Mouse (Mus musculus) cortical plate, adult 2 months (tissue): ENCODE results near the gene Rps29. TPM values are rescaled to one million over a fixed set of nuclear protein-coding genes. Genes with fewer than 3 reads are reported as not detected.

Experiments used
- H3K27ac ChIP-seq: fragments of 200-500 bp; 2 replicates; pipeline ENCODE4 v1.5.1; 2012; ENCODE audit warnings: low read length, control low read depth, inconsistent platforms; ENCODE audit not compliant: insufficient read depth
- H3K4me1 ChIP-seq: fragments of 200-500 bp; 2 replicates; pipeline ENCODE4 v1.6.1; 2011; ENCODE audit warnings: low read length; ENCODE audit not compliant: control insufficient read depth, insufficient read depth
- H3K4me3 ChIP-seq: fragments of 200-500 bp; 2 replicates; pipeline ENCODE4 v1.5.1; 2011; ENCODE audit warnings: mild to moderate bottlenecking, low read length, control low read depth; ENCODE audit not compliant: insufficient read depth
- CTCF ChIP-seq: fragments of 200-500 bp; IDR thresholded peaks from 2 replicates; pipeline ENCODE4 v1.5.1; 2011; ENCODE audit warnings: mild to moderate bottlenecking, control low read depth, low read length; ENCODE audit not compliant: insufficient read depth; ENCODE audit errors: extremely low read depth
- POLR2A ChIP-seq: fragments of 200-500 bp; IDR thresholded peaks from 2 replicates; pipeline ENCODE4 v1.6.1; 2011; ENCODE audit warnings: mild to moderate bottlenecking, low read length, control low read depth; ENCODE audit not compliant: insufficient read depth; ENCODE audit errors: extremely low read depth
- polyA plus RNA-seq: library from polyadenylated mRNA; depleted of rRNA; stranded (reverse); fragments of >200 nt; gene quantifications from 2 replicates; pipeline ENCODE4 v1.2.3, GENCODE M21; 2012; rRNA removed

Rps29 gene
- polyA plus RNA-seq, 1 experiment, result 1,750 TPM

- Histone ChIP-seq H3K4me3 (no peak overlapping the region), H3K4me1 (no peaks in the 10 kb centered on the region), H3K27ac (no peak overlapping the region)
- TF ChIP-seq CTCF (peak; percentile 58), POLR2A (no peak)
Observed at GRCm38 (mm10) chr12:69131981-69132380, 27.0 kb downstream of the Rps29 start.

GRCm38 (mm10) chr12:69131267-69131666 is 27.7 kb downstream of the Rps29 start:
- H3K4me1 ChIP-seq, result no peaks in the 10 kb centered on the region
- TF ChIP-seq POLR2A (no peak), CTCF (no peak)

GRCm38 (mm10) chr12:69130486-69130885 is 28.5 kb downstream of the Rps29 start:
- no peak overlapping the region for H3K4me3 ChIP-seq
- no peak overlapping the region for H3K27ac ChIP-seq
- TF ChIP-seq CTCF (no peak), POLR2A (no peak)
- H3K4me1 ChIP-seq, result no peaks in the 10 kb centered on the region

More at GRCm38 (mm10) chr12:69131267-69131666, 27.7 kb downstream of the Rps29 start:
- no peak overlapping the region for H3K27ac ChIP-seq
- no peak overlapping the region for H3K4me3 ChIP-seq

- H3K4me1 ChIP-seq, result no peaks in the 10 kb centered on the region
- no peak overlapping the region for H3K27ac ChIP-seq
- no peak overlapping the region for H3K4me3 ChIP-seq
- TF ChIP-seq CTCF, result no peak
Observed at GRCm38 (mm10) chr12:69129634-69130310, 29.2 kb downstream of the Rps29 start.

- no peaks in the 10 kb centered on the region for H3K4me1 ChIP-seq
- no peak overlapping the region for H3K4me3 ChIP-seq
- TF ChIP-seq CTCF (no peak), POLR2A (no peak)
- H3K27ac ChIP-seq, result no peak overlapping the region
Observed at GRCm38 (mm10) chr12:69127626-69128025, 31.4 kb downstream of the Rps29 start.

- H3K27ac ChIP-seq, result no peak overlapping the region
- TF ChIP-seq POLR2A, result no peak
- 0 out of 2 replicates have a peak, but pooled peaks have one; percentile 22 for TF ChIP-seq CTCF
- no peak overlapping the region for H3K4me3 ChIP-seq
- no peaks in the 10 kb centered on the region for H3K4me1 ChIP-seq
Observed at GRCm38 (mm10) chr12:69127170-69127569, 31.8 kb downstream of the Rps29 start.

GRCm38 (mm10) chr12:69125066-69125465 is 33.9 kb downstream of the Rps29 start:
- no peak overlapping the region for H3K27ac ChIP-seq
- H3K4me3 ChIP-seq, result no peak overlapping the region
- H3K4me1 ChIP-seq, result no peaks in the 10 kb centered on the region
- TF ChIP-seq POLR2A (no peak), CTCF (no peak)

- H3K4me3 ChIP-seq, result no peak overlapping the region
- no peak overlapping the region for H3K27ac ChIP-seq
- H3K4me1 ChIP-seq, result no peaks in the 10 kb centered on the region
- TF ChIP-seq CTCF, result no peak
- TF ChIP-seq POLR2A, result no peak
Observed at GRCm38 (mm10) chr12:69122801-69123200, 36.2 kb downstream of the Rps29 start.

GRCm38 (mm10) chr12:69119908-69120307 is 39.1 kb downstream of the Rps29 start:
- Histone ChIP-seq H3K4me1 (no peaks in the 10 kb centered on the region), H3K27ac (no peak overlapping the region), H3K4me3 (no peak overlapping the region)
- no peak for TF ChIP-seq POLR2A
- no peak for TF ChIP-seq CTCF

Other genes with a start within 250 kb of the Rps29 start
- 0.13 and 0.15 TPM in 2 replicates for gene Lrr1, start 9.6 kb upstream of the Rps29 start, polyA plus RNA-seq
- gene Rpl36al, start 24.9 kb upstream of the Rps29 start, polyA plus RNA-seq, result 324 and 336 TPM in 2 replicates
- gene Mgat2, start 25.0 kb upstream of the Rps29 start, polyA plus RNA-seq, result 15.2 and 15.3 TPM in 2 replicates
- gene Gm49383, start 37.9 kb upstream of the Rps29 start, polyA plus RNA-seq, result 0.61 and 0.64 TPM in 2 replicates
- gene Dnaaf2, start 39.2 kb upstream of the Rps29 start, polyA plus RNA-seq, result 2.2 and 3.1 TPM in 2 replicates
- gene Gm49384, start 45.1 kb upstream of the Rps29 start, polyA plus RNA-seq, result 1.1 and 3.1 TPM in 2 replicates
- gene Pole2, start 69.0 kb upstream of the Rps29 start, polyA plus RNA-seq, result 0.44 and 1.1 TPM in 2 replicates
- gene Klhdc1, start 82.0 kb upstream of the Rps29 start, polyA plus RNA-seq, result 11.5 and 14.1 TPM in 2 replicates
- gene Klhdc2, start 137.5 kb upstream of the Rps29 start, polyA plus RNA-seq, result 122 and 123 TPM in 2 replicates
- gene Nemf, start 198.0 kb upstream of the Rps29 start, polyA plus RNA-seq, result 33.7 and 34.4 TPM in 2 replicates
- gene Arf6, start 213.0 kb upstream of the Rps29 start, polyA plus RNA-seq, result 43.1 and 44.7 TPM in 2 replicates
- 0.40 and 0.64 TPM in 2 replicates for gene Gm9887, start 213.3 kb upstream of the Rps29 start, polyA plus RNA-seq